Mouse (Mus musculus) regulatory T cell (primary cell): ENCODE measurements around the gene AU021092.

Experiments
- in situ Hi-C: fragments of 300-600 bp; cut with MboI, MseI; formaldehyde crosslinking; loops from one replicate; pipeline ENCODE4 v1.15.1; 2025; ENCODE audit warnings: high pct_unique_total_duplicates

AU021092 gene

GRCm38 (mm10) chr16:5214126-5214525 is 8.0 kb downstream of the AU021092 start:
- in situ Hi-C loops, result no loop called here

DNA sequence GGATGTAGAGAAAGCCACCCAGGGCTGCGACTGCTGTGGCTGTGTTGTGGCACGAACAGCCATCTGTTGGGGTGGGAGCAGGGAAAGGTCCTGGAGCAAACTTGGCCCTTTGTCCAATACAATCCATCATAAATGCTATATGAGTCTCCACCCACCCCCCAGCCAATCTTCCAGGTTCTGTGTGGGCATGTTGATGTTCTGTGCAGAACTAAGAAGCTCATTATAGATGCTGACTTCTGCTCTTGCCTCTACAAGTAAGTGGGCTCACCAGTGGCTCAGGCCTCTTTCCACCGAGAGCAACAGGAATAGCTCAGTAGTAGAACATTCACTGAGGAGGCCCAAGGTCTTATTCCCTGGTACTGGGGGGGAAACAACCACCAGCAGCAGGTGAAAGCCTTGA is 9.9 kb downstream of the AU021092 start:
- in situ Hi-C loops, result no loop called here

- in situ Hi-C loops, result no loop called here
These were observed 11.7 kb downstream of the AU021092 start for GRCm38 (mm10) chr16:5210365-5210764.

DNA sequence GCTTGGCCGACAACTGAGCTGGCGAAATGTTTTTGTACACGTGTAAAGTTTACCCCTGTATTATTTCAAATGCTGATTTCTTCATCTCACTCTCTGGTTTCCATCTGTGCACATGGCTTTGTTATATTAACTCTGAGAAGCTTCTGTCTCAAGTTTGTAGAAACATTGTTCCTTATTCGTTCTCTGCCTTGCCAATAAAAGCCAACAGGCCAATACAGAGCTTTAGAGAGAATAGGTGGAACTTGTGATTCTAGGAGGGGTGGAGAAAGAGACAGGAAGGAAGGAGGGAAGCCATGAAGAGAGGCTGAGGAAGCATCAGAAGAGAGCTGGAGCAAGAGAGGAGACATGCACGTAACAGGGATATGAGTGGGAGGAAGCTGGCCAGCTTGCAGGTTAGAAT is 16.0 kb downstream of the AU021092 start:
- in situ Hi-C loops, result loop anchor here (10.0 kb wide), 1 partner anchor 49 kb away; the partner anchor contains the start of gene Eef2kmt

- in situ Hi-C loops, result loop anchor here (10.0 kb wide), 1 partner anchor 49 kb away; the partner anchor contains the start of gene Eef2kmt
These were observed 16.6 kb downstream of the AU021092 start for GRCm38 (mm10) chr16:5205431-5205970.

- in situ Hi-C loops, result loop anchor here (10.0 kb wide), 1 partner anchor 51 kb away; the partner anchor contains the start of gene Eef2kmt
These were observed 18.2 kb downstream of the AU021092 start, which contains the start of gene Nagpa for GRCm38 (mm10) chr16:5203668-5204433. TSS of gene Nagpa (minus strand) at chr16:5204012.

GRCm38 (mm10) chr16:5203200-5203599 is 18.9 kb downstream of the AU021092 start:
- in situ Hi-C loops, result loop anchor here (10.0 kb wide), 1 partner anchor 52 kb away; the partner anchor contains the start of gene Eef2kmt

GRCm38 (mm10) chr16:5202681-5203080 is 19.4 kb downstream of the AU021092 start:
- in situ Hi-C loops, result loop anchor here (10.0 kb wide), 1 partner anchor 52 kb away; the partner anchor contains the start of gene Eef2kmt

DNA sequence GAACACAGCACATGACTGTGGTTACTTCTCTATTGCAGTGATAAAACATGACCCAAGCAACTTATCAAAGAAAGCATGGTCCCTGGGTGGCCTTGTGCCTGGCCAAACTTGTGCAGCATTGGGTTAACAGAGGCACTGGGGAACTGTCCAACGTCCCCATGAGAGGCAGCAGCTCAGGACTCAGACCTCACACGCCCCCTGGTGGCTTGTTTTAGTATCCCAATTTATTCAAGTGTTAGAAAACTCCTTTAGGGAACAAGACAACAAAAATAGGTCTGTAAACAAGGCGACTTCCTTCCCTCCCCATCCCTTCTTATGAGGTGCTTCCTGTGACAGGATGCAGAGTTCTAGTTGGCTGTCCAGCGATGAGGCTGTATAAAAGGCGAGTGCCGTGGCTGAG is 27.0 kb downstream of the AU021092 start:
- in situ Hi-C loops, result no loop called here

DNA sequence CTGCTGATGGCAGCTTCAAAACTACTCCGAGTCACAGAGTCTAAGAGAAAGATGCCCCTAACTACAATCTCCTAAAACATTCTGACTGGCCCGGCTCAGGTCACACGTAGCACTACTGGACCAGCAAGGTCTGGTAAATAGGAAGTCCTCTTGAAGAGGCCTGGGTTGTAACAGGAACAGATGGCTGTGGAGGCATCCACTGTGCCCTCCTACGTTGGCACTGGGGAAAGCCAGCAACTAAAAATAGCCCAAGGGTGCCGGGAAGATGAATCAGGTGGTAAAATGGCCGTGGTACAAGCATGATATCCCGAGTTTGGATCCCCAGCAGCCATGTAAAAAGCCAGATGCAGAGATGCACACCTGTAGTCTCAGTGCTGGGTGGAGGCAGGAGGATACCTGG is 35.9 kb downstream of the AU021092 start:
- in situ Hi-C loops, result no loop called here

- in situ Hi-C loops, result no loop called here
These were observed 36.4 kb downstream of the AU021092 start for GRCm38 (mm10) chr16:5185691-5186090.

DNA sequence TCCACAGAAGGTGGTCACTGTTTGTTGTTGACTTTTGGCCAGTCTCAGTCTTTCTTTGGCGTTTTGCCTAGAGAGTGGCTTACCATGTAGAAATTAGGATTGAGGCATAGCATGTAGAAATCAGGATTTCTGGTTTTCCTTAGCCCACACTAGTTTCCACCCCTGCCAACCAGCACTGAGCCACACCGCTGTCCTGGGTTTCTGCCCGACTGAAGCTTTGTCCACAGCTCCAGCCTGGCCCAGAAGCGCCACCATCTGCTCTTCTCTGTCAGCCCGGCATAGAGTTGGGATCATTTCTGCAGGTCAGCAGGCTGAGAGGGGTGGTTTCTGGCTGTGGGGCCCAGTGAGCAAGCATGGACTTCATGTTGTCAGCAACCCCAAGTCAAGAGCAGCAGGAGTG is 37.1 kb downstream of the AU021092 start:
- in situ Hi-C loops, result no loop called here

DNA sequence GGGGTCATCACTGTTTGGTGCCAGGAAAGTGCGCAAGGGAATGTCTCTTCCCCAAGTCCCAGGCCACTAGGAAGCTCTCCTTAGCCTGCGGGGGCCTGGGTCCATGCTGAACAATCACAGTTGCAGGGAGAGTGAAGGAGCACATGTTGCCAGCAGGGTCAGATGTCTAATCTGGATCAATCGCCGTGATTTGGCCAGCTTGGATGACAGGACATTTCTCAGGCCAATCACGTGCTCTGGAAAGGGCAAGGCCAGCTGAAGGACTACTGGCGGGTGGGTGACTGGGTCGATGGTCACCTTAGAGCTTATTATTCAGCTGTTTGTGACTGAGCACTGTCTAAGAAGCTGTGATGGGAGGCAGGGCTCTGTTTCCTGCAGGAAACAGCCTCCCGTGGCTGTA is 38.0 kb downstream of the AU021092 start:
- in situ Hi-C loops, result no loop called here

GRCm38 (mm10) chr16:5183310-5183975 is 38.7 kb downstream of the AU021092 start:
- in situ Hi-C loops, result no loop called here

DNA sequence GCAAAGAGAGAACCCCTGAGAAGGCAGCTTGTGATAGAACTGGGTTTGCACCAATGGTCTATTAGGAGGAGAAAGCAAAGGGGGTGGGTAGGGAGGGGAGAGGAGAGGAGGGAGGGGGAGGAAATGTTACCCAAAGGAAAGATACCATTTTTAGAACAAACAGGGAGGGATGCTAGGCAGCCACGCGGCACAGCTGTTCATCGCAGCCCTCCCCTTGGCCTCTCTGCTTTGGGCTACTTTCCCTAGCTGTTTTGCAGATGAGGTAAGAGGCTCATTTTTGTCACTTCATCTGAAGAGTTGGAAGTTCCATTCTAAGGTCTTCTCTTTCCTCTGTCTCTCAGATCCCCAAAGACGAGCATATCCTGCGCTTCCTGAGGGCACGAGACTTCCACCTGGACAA is 49.5 kb downstream of the AU021092 start:
- in situ Hi-C loops, result no loop called here

DNA sequence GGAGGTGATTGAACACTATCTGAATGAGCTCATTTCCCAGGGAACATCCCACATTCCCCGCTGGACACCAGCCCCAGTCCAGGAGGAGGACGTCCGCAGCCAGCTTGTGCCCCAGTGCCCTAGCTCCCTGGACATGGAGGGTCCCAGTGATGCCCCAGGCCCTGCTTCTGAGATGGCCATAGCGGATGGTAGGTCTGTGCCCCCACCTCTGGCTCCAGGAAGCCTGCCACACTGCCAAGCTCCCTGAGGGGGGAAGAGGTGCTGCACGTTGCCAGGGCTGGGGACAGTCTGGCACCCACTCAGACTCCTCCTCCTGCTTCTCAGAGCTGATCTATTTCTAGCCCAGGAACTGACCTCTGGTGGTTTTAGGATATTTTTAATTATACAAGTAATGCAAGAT is 53.3 kb downstream of the AU021092 start:
- in situ Hi-C loops, result no loop called here

- in situ Hi-C loops, result no loop called here
These were observed 54.1 kb downstream of the AU021092 start for GRCm38 (mm10) chr16:5168038-5168437.

- in situ Hi-C loops, result no loop called here
These were observed 57.8 kb downstream of the AU021092 start for GRCm38 (mm10) chr16:5164327-5164726.
